Mouse (Mus musculus): Measurements from ENCODE around the gene Il17d. TPM values are rescaled to one million over a fixed set of nuclear protein-coding genes. Genes with fewer than 3 reads are reported as not detected.

The Il17d gene
- polyA plus RNA-seq, 1 experiment, result 0.90 TPM

DNA sequence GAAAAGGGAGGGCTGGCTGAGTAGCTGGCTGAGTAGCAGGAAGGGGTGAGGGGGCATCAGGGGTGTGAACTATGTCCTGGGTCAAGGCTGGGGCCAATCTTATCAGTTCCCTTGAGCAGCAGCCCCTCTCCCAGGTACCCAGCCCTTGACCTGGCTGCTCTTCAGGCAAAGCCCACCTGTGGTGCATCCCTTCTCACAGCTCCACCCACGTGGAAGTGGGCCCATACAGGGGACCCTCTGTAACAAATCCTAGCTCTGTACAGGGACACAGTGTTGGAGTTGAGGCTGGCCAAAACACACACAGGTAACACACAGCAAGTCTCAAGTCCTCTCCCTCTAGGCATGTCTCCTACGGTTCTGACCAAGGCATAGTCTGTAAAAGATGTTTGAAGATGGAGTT lies 3.0 kb downstream of the Il17d start:
- no peak overlapping the region for H3K4me3 ChIP-seq (ENCODE audit: extremely low read depth, insufficient read depth, insufficient read length)
- peaks cover 4% of the 10 kb centered on the region for H3K4me1 ChIP-seq (ENCODE audit: control insufficient read depth, insufficient read depth, insufficient read length)
- peaks cover 21% of the 10 kb centered on the region for H3K27me3 ChIP-seq (ENCODE audit: control insufficient read depth, insufficient read depth, low read length)
- DNase-seq (ENCODE audit: low read depth in 1 of 2, low spot score in 2 of 2), result no peak
- 66% methylated on average over 2 of the region's 2 CpGs for WGBS
- no peak for TF ChIP-seq POLR2A (IDR thresholded peaks at IDR 0.05; ENCODE audit: low read depth, low read length)
- no peak for TF ChIP-seq CTCF (IDR thresholded peaks at IDR 0.05; ENCODE audit: extremely low read depth, insufficient read depth, insufficient read length, insufficient replicate concordance)
- no peaks in the 10 kb centered on the region for H3K36me3 ChIP-seq (ENCODE audit: control insufficient read depth, insufficient read depth, low read length)
- H3K27ac ChIP-seq (ENCODE audit: insufficient read depth, low read length), result no peak overlapping the region

DNA sequence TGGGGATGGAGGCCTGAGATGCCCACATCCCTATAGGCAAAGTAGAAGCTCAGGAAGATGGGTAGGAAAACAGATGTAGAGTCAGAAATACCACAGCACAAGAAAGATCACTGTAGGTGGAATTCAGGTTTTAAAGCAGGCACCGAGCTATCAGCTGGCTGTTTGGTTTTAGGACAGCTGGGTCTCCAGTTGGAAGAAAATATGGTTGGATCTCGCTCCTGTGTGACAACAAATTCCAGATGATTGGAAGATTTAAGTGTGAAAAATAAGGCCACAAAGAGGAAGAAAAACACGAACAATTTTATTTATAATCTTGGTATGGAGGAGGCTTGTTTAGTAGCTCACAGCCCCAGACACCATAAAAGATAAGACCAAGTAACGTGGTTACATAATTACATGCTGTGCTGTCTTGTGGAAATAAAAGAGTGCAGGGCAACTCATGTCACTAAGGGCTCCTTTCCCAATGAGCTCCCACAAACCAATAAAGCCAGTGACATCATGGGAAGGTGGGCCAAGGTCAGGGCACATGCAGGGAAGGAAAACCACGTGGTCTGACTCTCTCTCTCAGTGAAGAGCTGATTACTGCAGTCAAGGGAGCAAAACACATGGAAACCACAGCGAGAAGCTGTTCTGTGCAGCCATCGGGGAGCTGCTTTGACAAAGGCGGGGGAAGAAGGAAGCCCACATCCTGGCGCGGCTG lies 4.7 kb downstream of the Il17d start:
- peaks cover 18% of the 10 kb centered on the region for H3K27me3 ChIP-seq (ENCODE audit: control insufficient read depth, insufficient read depth, low read length)
- 29% methylated on average over 10 of the region's 10 CpGs for WGBS
- H3K4me1 ChIP-seq (ENCODE audit: control insufficient read depth, insufficient read depth, insufficient read length), result peaks cover 4% of the 10 kb centered on the region
- TF ChIP-seq POLR2A (IDR thresholded peaks at IDR 0.05; ENCODE audit: low read depth, low read length) (no peak), CTCF (IDR thresholded peaks at IDR 0.05; ENCODE audit: extremely low read depth, insufficient read depth, insufficient read length, insufficient replicate concordance) (no peak)
- DNase-seq (ENCODE audit: low read depth in 1 of 2, low spot score in 2 of 2), result no peak
- no peak overlapping the region for H3K4me3 ChIP-seq (ENCODE audit: extremely low read depth, insufficient read depth, insufficient read length)
- H3K27ac ChIP-seq (ENCODE audit: insufficient read depth, low read length), result no peak overlapping the region
- no peaks in the 10 kb centered on the region for H3K36me3 ChIP-seq (ENCODE audit: control insufficient read depth, insufficient read depth, low read length)

DNA sequence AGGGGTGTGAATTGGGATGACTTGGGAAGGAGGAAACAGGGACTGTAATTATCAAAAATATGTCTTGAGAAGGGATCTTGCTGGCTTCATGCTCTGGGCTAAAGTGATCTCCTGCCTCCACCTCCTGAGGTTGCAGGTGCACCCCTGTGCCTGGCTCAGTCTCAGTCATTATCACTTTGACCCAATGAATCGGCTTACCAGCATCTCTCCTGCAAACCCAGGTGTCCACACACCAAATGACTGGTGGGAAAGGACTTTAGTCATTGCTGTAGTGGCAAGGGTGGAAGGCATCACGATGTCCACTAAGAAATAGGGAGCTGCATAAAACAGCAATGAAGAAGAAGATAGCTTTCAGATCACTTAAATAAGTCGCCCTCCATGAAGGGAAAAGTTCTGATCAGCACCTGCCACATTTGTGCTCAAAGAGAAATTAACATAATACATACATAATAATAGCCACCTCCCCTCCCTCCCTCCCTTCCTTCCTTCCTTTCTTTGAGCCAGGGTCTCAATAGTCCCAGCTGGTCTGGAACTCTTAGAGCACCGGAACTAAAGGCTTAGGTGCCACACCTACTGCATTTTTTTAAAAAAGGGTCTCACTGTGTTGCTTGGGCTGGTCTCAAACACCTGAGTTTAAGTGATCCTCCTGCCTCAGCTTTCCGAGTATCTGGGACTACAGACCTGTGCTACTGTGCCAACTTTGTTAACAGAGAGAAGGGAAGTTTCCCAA lies 5.4 kb downstream of the Il17d start:
- Histone ChIP-seq H3K4me1 (ENCODE audit: control insufficient read depth, insufficient read depth, insufficient read length) (no peaks in the 10 kb centered on the region; the same call in none of the 2 replicates), H3K36me3 (ENCODE audit: control insufficient read depth, insufficient read depth, low read length) (no peaks in the 10 kb centered on the region), H3K27me3 (ENCODE audit: control insufficient read depth, insufficient read depth, low read length) (peaks cover 12% of the 10 kb centered on the region), H3K27ac (ENCODE audit: insufficient read depth, low read length) (no peak overlapping the region), H3K4me3 (ENCODE audit: extremely low read depth, insufficient read depth, insufficient read length) (no peak overlapping the region)
- DNase-seq (ENCODE audit: low read depth in 1 of 2, low spot score in 2 of 2), result no peak
- 52% methylated on average over 5 of the region's 5 CpGs for WGBS
- TF ChIP-seq POLR2A (IDR thresholded peaks at IDR 0.05; ENCODE audit: low read depth, low read length) (no peak), CTCF (IDR thresholded peaks at IDR 0.05; ENCODE audit: extremely low read depth, insufficient read depth, insufficient read length, insufficient replicate concordance) (no peak)

DNA sequence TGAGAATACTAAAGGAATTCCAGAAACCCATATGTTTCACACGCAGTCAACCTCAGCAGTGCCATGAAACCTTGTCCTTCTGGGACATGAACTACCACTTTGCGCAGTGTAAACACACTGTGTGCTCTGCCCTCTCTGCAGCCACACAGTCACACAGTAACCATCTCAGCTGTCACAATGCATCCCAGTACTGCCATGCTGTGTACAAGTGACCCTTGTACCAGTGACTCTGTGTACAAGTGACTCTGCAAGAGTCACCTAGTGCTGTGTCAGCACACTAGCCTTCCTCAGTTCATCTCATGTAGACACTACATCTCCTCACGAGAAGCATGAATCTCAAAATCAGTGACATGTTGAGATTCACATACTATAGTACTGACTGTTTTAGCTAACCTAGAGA lies 8.0 kb downstream of the Il17d start:
- no peak for DNase-seq (ENCODE audit: low read depth in 1 of 2, low spot score in 2 of 2)
- H3K36me3 ChIP-seq (ENCODE audit: control insufficient read depth, insufficient read depth, low read length), result no peaks in the 10 kb centered on the region
- H3K4me3 ChIP-seq (ENCODE audit: extremely low read depth, insufficient read depth, insufficient read length), result no peak overlapping the region
- WGBS, result 94% methylated on average over 3 of the region's 3 CpGs
- TF ChIP-seq POLR2A (IDR thresholded peaks at IDR 0.05; ENCODE audit: low read depth, low read length) (no peak), CTCF (IDR thresholded peaks at IDR 0.05; ENCODE audit: extremely low read depth, insufficient read depth, insufficient read length, insufficient replicate concordance) (no peak)
- H3K27me3 ChIP-seq (ENCODE audit: control insufficient read depth, insufficient read depth, low read length), result peaks cover 5% of the 10 kb centered on the region; the same call in 1 of the 2 replicates
- no peaks in the 10 kb centered on the region; the same call in 1 of the 2 replicates for H3K4me1 ChIP-seq (ENCODE audit: control insufficient read depth, insufficient read depth, insufficient read length)
- no peak overlapping the region for H3K27ac ChIP-seq (ENCODE audit: insufficient read depth, low read length)

DNA sequence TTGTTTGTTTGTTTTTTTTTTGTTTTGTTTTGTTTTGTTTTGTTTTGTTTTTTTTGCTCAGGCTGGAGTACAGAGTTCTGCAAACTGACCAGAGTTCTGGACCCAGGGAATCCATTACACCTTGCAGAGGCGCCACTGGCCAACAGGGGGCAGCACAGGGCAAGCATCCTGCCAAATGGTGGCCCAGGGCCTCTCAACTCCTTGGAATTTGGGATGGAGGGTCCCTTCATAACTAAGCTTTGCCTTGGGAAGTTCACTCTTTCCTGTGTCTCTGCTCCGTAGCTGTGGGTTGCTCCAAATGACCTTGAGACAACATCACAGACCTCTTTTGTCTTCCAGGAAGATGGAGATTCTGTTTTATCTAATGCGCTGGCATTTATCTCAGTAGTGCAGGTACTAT lies 8.6 kb downstream of the Il17d start:
- no peak for TF ChIP-seq POLR2A (IDR thresholded peaks at IDR 0.05; ENCODE audit: low read depth, low read length)
- TF ChIP-seq CTCF (IDR thresholded peaks at IDR 0.05; ENCODE audit: extremely low read depth, insufficient read depth, insufficient read length, insufficient replicate concordance), result peak; percentile 70; the same call in 1 of the 2 replicates
- Histone ChIP-seq H3K27me3 (ENCODE audit: control insufficient read depth, insufficient read depth, low read length) (peaks cover 5% of the 10 kb centered on the region; the same call in 1 of the 2 replicates), H3K27ac (ENCODE audit: insufficient read depth, low read length) (no peak overlapping the region), H3K36me3 (ENCODE audit: control insufficient read depth, insufficient read depth, low read length) (no peaks in the 10 kb centered on the region), H3K4me1 (ENCODE audit: control insufficient read depth, insufficient read depth, insufficient read length) (no peaks in the 10 kb centered on the region; the same call in 1 of the 2 replicates), H3K4me3 (ENCODE audit: extremely low read depth, insufficient read depth, insufficient read length) (no peak overlapping the region)
- peak in 1 of 2 experiments; percentile 16 for DNase-seq (ENCODE audit: low read depth in 1 of 2, low spot score in 2 of 2)
- 52% methylated on average over 3 of the region's 3 CpGs for WGBS

DNA sequence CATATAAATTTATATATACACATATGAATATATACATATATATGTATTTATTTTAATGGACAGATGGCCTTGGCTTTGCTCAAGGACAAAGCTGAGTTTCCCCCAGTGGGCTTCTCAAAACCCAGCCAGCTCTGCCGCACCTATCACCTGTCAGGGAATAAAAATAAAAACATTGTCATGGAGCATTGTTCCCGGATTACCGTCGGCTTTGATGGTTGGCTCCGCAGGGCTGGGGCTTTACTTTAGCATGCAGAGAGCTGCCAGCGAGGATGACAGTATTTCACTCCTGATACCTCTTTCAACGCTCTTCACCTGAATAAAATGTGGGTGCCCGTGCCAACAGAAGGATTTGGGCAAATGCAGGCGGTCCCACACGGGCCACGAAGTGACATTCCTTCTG lies 9.3 kb downstream of the Il17d start:
- no peaks in the 10 kb centered on the region for H3K36me3 ChIP-seq (ENCODE audit: control insufficient read depth, insufficient read depth, low read length)
- no peak for DNase-seq (ENCODE audit: low read depth in 1 of 2, low spot score in 2 of 2)
- 91% methylated on average over 11 of the region's 11 CpGs for WGBS
- TF ChIP-seq CTCF (IDR thresholded peaks at IDR 0.05; ENCODE audit: extremely low read depth, insufficient read depth, insufficient read length, insufficient replicate concordance) (no peak), POLR2A (IDR thresholded peaks at IDR 0.05; ENCODE audit: low read depth, low read length) (no peak)
- no peaks in the 10 kb centered on the region; the same call in 1 of the 2 replicates for H3K4me1 ChIP-seq (ENCODE audit: control insufficient read depth, insufficient read depth, insufficient read length)
- no peak overlapping the region for H3K4me3 ChIP-seq (ENCODE audit: extremely low read depth, insufficient read depth, insufficient read length)
- H3K27ac ChIP-seq (ENCODE audit: insufficient read depth, low read length), result no peak overlapping the region
- H3K27me3 ChIP-seq (ENCODE audit: control insufficient read depth, insufficient read depth, low read length), result peaks cover 5% of the 10 kb centered on the region; the same call in 1 of the 2 replicates

All from spleen, adult 2 months (tissue).